Mouse (Mus musculus) fibroblast of lung, adult 2 months (primary cell): ENCODE measurements around the gene Bcl2l1.

Experiments
- DNase-seq: peaks from one replicate; pipeline ENCODE4 v3.0.0-alpha.2; 2011; ENCODE audit warnings: low read depth

Gene Bcl2l1

DNA sequence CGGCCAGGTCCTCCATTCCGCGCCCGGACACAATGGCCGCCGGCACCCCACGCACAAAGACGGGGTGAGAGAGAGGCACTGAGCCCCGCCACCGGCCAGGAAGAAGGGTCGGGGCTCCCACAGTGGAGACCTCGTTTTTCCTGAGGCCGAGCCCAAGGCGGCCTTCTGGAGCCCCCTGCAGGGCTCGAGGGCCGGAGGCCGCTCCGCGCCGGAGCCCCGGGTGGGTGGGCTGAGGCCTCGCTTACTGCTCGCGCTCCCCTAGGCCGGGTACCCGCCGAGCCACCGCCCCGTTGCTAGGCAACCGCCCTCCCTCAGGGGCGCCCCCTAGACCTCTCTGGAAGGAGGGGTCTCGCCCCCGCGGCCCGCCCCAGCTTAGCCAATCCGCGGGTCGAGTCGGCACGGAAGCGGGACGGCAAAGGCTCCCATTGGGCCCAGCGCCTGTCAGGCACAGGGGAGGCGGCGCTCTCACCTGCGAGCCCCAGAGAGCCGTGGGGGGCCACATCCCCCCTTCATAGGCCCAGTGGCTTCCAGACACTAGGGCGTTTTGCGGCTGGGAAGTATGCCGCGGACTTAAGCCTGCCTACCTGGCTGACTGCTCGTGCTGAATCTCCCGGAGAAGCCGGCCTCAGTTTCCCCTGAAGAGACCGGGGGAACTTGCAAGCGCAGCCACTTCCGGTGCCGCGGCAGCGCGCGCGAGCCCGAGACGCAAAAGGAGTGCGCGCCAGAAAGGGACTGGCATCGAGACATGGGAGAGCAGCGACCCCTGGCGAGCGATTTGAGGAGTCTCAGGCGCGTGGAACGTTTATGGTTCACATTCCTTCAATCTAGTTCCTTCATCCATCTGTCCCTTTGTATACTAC lies at the start of gene Bcl2l1:
Gene Bcl2l1, minus strand, starts transcription at position 710 of the 860 bp plus-strand sequence.
- DNase-seq: peak; percentile 88

DNA sequence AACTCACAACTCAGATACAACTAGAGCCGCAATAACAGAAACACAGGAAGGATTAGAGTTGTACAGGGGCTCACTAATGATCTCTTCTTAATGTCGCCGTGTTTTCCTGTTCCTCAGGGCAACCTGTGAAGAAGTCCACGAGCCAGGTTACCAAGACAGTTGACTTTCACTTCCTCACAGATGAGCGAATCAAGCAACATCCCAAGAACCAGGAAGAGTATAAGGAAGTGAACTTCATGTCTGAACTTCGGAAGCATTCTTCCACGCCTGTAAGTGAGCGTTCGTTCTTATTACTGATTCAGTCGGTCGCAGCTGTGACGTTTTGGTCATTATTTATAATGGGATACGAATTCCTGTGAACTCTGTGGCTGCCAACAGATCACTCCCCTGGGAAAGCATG lies 49.4 kb upstream of the Bcl2l1 start:
- no peak for DNase-seq

DNA sequence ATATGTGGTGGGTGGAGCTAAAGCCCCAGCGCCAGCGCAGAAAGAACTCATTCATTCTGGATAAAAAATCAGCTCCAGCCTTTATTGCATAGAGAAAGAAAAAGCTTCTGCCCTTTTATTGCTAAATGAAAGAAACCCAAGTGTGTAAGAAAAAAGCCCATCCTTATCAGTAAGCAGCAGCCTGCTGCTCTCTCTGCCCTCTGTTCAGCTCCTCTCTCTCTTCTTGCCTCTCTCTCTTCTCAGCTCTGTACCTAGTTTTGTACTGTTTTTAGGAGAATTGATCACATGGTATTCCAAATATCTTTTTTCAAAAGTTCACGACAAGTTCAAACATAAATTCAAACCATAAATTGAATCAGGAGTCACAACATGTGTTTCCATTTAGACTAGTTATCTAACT lies 46.7 kb upstream of the Bcl2l1 start:
- DNase-seq: no peak

DNA sequence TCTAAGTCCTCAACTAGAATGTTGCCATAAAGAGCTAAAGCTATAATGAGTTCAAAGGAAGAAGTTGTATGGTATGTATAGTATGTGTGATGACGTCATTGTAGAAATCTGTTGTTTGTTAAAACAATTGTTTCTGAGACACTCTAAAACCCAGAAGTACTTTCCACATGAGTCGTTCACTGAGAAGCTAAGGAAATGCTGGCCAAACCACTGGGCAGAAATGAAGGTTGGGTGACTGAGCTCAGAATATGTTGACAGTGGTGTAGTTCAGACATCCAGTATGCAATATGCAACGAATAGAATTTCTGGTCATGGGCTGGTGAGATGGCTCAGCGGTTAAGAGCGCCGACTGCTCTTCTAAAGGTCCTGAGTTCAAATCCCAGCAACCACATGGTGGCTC lies 31.8 kb upstream of the Bcl2l1 start:
- DNase-seq: peak; percentile 60

DNA sequence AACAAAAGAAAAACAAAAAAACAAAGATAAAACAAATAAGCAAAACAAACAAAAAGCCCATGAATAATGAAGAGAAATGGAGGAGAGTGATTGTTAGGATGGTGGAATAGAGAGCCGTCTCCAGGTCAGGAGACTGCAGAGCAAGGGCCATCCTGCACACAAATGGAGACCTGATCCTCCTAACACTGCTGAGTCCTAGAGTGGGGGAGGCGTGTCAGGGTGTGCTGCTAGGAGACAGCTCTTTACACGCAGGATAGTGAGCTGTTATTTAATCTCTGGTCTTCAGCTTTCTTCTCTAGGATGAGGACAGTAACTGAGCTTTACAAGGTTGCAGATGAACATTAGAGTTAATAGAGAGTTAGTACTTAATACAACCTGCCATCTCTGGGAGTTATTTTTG lies 31.1 kb upstream of the Bcl2l1 start:
- DNase-seq: no peak

DNA sequence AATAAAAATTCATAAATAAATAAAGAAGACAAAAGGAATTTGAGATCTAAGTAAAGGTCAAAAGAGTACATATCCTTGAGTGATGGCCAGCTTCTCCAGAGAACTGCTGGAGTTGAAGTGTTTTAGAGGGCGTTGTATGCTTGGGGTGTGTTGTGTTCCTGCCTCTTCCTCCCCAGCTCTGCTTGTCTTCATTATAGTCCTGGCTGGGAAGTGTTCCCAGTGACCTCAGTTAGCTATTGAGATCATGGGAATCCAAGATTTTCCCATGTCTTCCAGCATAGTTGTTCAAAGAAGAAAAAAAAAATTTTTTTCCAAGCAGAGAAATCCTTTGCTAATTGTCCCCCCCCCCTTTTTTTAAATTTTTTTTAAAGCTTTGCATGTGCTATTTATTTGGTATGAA lies 30.4 kb upstream of the Bcl2l1 start:
- DNase-seq: no peak

DNA sequence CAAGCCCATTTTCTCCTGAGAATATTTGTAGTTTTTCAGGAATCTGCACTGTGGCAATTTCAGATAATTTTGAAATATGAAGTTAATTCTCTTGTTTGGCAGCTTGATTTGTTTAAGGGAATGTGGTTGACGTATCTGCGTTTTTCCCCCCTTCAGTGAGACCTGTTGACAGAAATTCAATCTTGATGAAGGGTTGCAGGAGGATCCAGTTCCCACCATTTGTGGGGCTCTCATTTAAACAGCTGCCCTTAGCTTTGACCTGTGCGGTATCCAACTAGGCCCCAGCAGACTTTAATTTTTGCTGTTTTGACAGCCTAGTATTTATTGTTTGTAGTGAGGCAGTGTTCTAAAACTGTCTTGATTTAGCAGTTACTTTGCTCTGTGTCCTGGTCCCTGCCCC lies 28.0 kb upstream of the Bcl2l1 start:
- DNase-seq: peak; percentile 34

DNA sequence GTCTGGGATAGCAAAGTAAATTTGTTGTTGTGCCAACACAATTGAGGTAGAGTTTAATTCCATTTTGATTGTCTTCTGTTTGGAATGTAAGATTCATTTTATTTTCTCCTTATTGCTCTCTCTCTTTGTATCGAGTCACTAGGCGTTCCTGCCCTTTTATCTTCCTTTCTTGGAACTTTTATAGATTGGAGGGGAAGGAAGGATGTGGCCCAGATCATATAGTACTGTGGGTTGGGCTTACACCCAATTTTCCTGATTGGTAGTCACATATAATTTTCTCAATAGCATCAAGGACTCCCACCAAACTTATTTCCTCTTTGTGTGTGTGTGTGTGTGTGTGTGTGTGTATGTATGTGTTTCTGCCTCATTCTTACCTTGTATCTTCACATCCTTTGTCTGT lies 16.9 kb upstream of the Bcl2l1 start:
- DNase-seq: no peak

DNA sequence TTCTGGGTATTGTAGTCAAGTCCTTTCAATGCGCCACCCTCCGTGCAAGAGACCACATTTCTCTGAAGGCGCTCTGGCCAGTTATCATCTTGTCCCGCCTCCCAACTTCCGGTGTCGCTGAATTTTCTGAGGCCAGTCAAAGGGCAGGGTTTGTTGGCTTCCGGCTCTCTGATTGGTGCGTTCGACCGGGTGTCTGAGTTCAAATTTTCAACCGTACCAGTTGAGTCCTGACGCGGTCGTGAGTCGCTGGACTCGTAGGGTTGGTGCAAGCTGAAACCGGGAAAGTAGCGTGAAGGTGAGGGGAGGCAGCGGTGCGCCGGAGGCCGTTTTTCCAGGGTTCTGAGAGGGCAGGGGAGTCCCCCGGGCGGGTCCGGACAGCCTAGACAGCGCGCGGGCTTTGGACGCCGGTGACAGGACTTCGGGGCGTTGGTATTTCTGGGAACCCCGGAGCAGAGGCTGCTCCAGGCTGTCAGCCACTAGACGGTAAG lies 16.3 kb upstream of the Bcl2l1 start, which contains the start of gene Tpx2:
Gene Tpx2, plus strand, starts transcription at position 150 of the 488 bp plus-strand sequence.
- DNase-seq: peak; percentile 97

DNA sequence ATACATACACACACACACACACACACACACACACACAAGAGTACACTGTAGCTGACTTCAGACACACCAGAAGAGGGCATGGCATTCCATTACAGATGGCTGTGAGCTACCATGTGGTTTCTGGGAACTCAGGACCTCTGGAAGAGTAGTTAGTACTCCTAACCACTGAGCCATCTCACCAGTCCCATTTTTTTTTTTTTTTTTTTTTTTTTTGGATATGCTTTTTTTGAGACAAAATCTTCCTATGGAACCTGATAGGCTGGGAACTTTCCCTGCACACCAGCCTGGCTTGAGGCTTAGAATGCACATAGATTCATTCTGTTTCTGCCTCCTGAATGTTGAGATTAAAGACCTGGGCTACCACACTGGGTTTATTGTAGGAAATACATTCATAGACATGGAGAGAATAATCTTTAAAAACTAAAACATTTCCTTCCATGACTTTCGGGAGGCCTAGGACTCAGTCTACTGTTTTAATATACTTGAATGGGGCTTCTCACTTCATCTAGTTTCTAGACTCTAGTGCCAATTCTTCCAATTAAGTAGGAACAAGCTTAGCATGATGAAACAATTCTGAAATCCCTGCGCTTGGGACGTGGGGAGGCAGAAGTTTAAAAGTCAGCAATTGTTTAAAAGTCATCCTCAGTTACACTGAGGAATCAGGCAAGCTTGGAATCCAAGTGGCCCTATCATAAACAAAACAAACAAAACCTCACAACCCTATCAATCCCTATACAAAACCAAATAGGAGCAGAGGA lies 15.7 kb upstream of the Bcl2l1 start:
- DNase-seq: no peak

DNA sequence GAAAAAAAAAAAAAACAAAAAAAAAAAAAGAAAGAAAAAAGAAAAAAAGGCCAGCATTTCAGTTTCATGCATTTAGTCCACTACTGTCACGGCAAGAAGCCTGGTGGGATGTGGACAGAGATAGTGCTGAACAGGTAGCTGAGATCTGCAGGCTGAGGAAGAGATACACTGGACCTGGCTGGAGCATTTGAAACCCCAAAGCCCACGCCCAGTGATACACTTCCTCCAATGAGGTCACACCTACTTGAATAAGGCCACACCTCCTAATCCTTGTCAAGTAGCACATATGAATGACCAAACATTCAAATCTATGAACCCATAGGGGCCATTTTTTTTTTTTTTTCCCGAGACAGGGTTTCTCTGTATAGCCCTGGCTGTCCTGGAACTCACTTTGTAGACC lies 11.2 kb upstream of the Bcl2l1 start:
- DNase-seq: no peak

DNA sequence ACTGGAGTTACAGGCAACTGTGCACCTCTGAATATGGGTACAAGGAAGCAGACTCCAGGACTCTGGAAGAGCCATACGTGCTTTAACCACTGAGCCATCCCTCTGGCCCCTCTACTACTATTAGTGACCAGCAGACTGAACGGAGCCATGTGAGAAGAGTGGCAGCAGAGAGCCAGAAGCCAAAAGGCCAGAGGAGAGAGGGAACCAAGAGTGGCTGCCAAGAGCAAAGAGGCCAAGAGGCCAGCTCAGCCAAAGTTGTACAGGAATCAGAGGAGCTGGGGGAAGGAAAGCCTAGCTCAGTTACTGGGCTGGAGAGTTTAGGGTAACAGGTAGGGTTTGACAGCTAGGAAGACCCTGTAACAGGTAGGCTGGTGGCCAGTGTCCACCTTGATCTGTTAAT lies 7.7 kb upstream of the Bcl2l1 start:
- DNase-seq: no peak

DNA sequence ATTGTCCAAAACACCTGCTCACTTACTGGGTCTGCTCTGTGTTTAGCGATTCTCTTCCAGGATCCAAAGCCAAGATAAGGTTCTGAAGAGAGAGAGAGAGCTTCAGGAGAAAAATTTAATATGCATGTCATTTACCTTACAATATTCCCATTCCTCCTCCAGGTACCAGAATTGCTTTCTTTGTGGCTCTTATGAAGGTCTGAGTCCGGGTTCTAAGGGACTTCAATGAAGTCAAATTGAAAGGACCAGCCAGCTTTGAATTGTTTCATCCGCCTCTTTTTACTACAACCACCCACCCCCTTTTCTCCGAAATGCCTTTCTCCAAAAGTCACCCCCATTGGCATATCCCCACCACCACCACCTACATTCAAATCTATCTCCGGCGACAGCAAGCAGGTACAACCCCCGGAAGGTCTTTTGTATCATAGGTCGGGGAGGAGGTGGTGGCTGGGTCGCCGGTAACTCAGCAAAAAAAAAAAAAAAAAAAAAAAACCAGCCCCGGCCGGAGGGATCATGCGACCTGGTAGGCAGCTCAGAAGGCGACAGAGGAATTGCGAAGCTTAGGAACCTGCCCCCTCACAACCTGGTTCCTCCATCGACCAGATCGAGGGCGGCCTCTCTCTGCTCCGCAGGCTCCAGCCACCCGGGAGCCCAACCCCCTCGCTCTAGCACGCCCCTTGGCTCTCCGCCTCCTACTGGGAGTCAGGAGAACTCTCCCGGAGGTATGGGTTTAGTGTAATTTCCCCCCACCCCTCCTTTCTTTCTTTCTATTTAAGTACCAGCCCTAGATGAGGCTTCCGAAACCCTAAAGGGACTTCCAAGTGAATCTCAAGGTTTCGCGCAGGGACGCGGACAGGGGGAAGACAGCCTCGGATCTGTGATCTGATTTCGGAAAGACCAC lies 1.3 kb downstream of the Bcl2l1 start:
- peak; percentile 79 for DNase-seq

DNA sequence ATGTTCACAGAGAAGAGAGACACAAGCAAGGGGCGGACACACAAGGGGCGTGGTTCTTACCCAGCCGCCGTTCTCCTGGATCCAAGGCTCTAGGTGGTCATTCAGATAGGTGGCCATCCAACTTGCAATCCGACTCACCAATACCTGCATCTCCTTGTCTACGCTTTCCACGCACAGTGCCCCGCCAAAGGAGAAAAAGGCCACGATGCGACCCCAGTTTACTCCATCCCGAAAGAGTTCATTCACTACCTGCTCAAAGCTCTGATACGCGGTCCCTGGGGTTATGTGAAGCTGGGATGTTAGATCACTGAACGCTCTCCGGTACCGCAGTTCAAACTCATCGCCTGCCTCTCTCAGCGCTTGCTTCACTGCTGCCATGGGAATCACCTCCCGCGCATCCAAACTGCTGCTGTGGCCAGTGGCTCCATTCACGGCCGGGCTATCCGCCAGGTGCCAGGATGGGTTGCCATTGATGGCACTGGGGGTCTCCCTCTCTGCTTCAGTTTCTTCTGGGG lies 2.1 kb downstream of the Bcl2l1 start:
- no peak for DNase-seq

DNA sequence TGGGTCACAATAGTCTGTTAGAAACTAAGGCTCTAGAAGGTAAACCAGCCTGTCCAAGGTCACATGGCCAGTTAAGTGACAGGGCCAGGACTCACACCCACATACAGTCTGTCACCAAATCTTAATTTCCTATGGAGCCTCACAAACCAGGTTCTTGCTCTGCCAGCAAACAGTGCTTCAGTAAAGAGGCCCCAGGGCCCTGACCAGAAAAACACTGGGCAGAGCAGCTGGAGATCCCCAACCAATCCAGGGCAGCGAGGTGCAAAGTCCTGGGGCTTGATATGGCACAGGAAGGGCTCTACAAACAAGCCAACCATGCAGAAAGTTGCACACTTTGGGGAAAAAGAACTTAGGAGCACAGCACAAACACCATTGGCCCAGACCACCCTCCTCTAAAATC lies 3.0 kb downstream of the Bcl2l1 start:
- DNase-seq: no peak

DNA sequence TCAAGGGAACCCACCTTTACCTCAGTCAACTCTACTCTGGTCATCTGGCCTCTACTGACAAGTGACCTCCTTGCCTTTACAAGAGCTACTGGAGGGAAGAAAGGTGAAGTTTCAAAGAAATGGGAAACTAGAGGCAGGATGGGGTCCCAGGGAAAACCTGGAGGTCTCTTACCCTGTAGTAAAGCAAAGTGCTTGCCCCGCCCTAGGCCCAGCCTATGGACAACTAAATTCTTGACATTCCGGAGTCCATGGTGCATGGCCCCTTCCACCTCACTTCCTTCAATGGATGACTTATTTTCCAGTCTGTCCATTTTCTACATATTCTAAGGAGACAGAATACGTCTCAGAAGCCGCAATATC lies 3.5 kb downstream of the Bcl2l1 start:
- DNase-seq: no peak

DNA sequence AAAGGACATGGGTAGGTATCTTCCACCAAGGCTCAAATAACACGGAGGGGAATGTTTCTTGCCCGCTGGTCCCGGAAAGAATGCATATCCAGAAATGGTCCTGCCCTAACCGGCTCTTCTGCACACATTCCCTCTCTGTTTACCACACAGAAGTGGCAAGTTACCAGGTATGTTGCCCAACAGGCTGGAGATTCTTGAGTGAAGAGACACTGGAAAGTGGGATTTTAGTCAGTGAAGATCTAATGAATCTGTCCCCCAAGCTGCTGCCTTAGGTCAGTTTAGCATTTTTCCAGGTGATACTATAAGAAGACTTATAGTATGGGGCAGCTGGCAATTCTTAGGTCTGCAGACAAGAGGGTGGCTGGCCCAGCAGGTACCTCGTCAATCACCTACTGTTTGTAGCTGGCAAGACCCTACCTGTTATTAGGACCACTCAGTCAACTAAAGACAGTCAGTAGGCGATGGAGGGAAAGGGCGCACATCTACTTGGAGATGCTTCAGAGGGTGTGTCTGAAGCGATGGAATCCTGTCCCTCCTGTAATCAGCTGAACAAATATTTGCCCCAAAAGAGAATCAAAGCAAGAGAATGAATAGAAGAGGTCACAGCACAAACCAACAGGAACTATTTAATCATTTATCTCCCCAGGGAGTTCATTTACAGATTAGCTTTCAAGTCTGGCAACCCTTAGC lies 4.1 kb downstream of the Bcl2l1 start:
- DNase-seq: no peak

DNA sequence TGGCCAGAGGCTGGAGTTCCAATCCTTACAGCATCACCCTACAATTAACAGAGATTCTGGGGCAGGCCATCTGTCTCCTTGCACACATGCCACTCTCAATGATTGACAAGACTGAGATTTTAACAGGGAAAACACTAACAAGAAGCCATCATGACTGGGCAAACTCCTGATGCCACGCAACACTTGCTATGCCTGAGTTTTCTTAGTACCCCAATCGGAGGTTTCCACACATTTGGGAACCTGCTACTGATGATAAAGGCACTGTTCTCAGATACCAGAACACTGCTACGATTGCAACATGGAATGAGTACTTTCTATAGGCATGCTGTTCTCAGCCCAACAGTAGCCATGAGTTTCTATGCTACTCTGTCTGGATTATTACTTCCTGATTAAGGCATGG lies 5.0 kb downstream of the Bcl2l1 start:
- no peak for DNase-seq

DNA sequence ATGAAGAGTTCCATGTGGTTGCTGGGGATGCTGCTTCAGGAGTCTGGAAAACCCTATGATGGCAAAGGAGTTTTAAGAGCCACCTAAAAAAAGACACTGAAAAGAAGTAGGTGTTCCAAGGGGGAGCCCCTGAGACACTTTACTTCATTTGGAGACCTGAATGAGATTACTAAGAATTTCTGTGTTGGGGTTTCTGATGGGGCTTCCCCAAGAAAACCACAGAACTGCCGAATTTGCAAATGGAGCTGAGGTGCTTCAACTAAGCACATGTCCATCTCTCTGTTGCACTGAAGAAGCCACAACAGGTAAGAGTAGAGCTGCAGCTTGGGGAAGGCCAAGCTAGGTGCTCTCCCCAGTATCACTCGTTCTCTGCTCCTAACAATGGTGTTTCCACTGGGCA lies 5.8 kb downstream of the Bcl2l1 start:
- no peak for DNase-seq

DNA sequence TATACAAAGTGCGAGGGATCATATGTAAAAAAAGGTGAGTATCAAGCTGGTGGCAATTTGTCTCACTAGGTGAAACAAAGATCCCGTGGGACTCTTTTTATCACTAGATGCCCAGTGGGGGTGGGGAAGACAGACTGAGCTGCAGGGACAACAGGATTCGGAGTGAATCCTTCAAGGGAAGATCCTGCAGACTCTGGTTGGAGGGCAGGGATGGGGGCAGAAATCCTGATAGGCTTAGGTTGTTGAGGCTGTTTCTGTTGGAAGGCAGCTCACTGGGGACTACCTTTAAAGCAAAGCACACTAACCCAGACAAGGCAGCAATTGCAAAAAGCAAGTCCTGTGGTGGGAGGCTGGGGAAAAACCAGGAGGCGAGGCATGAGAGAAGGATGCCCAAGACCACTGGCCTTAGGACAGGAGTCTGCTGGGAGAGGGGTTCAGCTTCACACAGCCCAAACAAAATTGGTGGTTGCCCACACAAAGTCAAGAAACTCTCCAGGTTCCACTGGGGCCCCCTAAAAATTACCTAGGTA lies 6.3 kb downstream of the Bcl2l1 start:
- DNase-seq: no peak
